Mouse (Mus musculus) bone marrow macrophage, adult 2 months (primary cell): ENCODE results near the gene Vpreb3.

ENCODE experiments used
- CTCF ChIP-seq: IDR thresholded peaks from 2 replicates; pipeline ENCODE4 v1.5.1; 2012; ENCODE audit warnings: low read depth, mild to moderate bottlenecking, low read length, moderate library complexity
- POLR2A ChIP-seq: IDR thresholded peaks from 2 replicates; pipeline ENCODE4 v1.6.1; 2012; ENCODE audit warnings: mild to moderate bottlenecking, low read depth, low read length, borderline replicate concordance

- no peak; the same call in 1 of the 2 replicates for TF ChIP-seq CTCF
- no peak for TF ChIP-seq POLR2A
These were observed 18.5 kb upstream of the Vpreb3 start for GRCm38 (mm10) chr10:75924324-75924723.
